Mouse (Mus musculus): ENCODE results near the gene Grin3b. TPM values are rescaled to one million over a fixed set of nuclear protein-coding genes. Genes with fewer than 3 reads are reported as not detected.
A peak's percentile ranks its signal among the peaks of the same experiment; 100 is the strongest.
"Not testable (repeated sequence)": the region's sequence is repeated elsewhere in the genome, so short reads cannot be mapped to it uniquely, and the experiment has no call there.

The Grin3b gene
- polyA plus RNA-seq, 1 experiment: 0.30 TPM

DNA sequence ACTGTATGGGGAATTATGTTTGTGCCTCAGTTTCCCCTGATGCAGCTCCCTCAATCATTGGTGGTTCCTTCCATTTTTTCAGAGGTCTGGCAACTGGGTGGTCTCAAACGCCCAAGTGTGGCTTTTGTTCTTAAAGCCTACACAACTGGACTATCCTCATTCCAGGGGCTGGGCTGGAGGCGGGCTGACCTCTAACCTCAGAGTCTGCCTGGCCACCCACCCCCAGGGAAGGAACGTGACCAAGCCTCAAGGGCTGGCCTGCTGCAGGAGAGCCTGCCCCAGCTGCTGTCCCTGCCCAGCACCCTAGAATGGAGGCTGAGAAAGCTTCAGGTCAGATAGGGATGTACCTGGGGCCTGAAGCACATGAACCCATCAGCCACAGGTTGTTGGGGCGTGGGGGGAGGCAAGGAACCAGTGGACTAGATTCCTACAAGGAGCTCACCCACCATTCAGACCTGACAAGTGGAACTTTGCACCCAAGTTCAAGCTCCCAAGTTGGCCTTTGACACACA is 13.8 kb upstream of the Grin3b start:
- TF ChIP-seq FOSL1 (IDR thresholded peaks at IDR 0.05; ENCODE audit: insufficient read depth, low read length, poor library complexity, severe bottlenecking): no peak
- no peak for TF ChIP-seq CEBPB (IDR thresholded peaks at IDR 0.05; ENCODE audit: low read depth)
- no peak for TF ChIP-seq MYOG (IDR thresholded peaks at IDR 0.05; ENCODE audit: control insufficient read depth, extremely low read depth, insufficient read length)
- TF ChIP-seq MYOD1 (IDR thresholded peaks at IDR 0.05; ENCODE audit: control insufficient read depth, insufficient read length, low read depth): no peak
- H3K36me3 ChIP-seq (ENCODE audit: control insufficient read depth, insufficient read depth): peaks cover 7% of the 10 kb centered on the region
- H3K79me3 ChIP-seq (ENCODE audit: low read depth): peaks cover 16% of the 10 kb centered on the region
- H3ac ChIP-seq (ENCODE audit: control insufficient read depth, insufficient read length, low read depth): no peak overlapping the region
- no peaks in the 10 kb centered on the region for H3K27me3 ChIP-seq (ENCODE audit: control insufficient read depth, insufficient read depth, insufficient read length)
- peaks cover 18% of the 10 kb centered on the region for H3K79me2 ChIP-seq (ENCODE audit: control insufficient read depth, insufficient read depth)
- no peak overlapping the region for H3K4me3 ChIP-seq (ENCODE audit: insufficient read depth, poor library complexity, severe bottlenecking)

DNA sequence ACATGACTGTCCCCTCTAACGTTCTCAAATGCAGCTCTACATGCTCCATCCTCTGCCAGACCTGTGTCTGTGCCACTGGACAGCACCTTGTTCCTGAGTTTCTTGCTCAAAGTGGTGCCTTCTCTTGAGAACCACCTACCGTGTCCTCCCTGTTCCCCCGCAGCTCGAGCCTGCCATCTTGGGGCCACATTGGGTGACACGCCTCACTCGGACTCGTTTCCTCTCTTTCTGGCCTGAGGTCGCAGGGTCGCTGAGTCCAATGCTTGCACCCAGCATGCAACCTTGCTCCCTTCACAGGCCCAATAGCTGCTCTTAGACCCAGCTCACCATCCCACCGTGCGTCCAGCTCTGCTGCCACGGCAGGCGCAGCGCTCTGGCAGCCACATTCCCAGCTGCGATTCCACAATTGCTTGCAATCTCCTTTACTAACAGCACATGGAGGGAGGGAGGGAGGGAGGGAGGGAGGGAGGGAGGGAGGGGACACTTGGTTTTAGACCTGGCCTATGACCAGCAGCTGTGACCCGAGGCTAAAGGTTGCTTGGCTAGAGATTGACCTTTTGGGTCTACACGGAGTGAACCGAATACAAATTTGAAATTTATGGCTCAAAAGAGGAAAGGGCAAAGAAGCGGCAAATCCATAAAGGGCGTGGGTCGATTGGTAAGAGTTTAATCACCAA is 12.2 kb upstream of the Grin3b start:
- H3K36me3 ChIP-seq (ENCODE audit: control insufficient read depth, insufficient read depth): peaks cover 22% of the 10 kb centered on the region
- no peak overlapping the region for H3ac ChIP-seq (ENCODE audit: control insufficient read depth, insufficient read length, low read depth)
- H3K4me3 ChIP-seq (ENCODE audit: insufficient read depth, poor library complexity, severe bottlenecking): no peak overlapping the region
- peaks cover 20% of the 10 kb centered on the region for H3K79me3 ChIP-seq (ENCODE audit: low read depth)
- no peaks in the 10 kb centered on the region for H3K27me3 ChIP-seq (ENCODE audit: control insufficient read depth, insufficient read depth, insufficient read length)
- H3K79me2 ChIP-seq (ENCODE audit: control insufficient read depth, insufficient read depth): peaks cover 32% of the 10 kb centered on the region
- no peak for TF ChIP-seq MYOD1 (IDR thresholded peaks at IDR 0.05; ENCODE audit: control insufficient read depth, insufficient read length, low read depth)
- TF ChIP-seq CTCF (IDR thresholded peaks at IDR 0.05; ENCODE audit: control insufficient read depth, insufficient read depth, insufficient read length): peak; percentile 97

DNA sequence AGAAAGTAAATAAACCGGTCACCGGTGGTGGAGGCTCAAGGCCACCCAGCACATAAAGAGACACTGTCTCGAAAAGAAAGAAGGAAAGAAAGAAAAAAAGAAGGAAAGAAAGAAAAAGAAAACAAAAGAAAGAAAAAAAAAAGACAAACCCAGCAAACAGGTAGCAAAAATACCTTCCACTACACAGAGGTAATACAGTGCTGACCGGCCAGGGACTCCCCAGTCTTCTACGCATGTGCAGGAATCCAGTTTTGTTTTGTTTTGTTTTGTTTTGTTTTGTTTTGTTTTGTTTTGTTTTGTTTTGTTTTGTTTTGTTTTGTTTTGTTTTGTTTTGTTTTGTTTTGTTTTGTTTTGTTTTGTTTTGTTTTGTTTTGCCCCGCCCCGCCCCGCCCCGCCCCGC is 11.1 kb upstream of the Grin3b start:
- not testable (repeated sequence) for H3K4me3 ChIP-seq (ENCODE audit: insufficient read depth, poor library complexity, severe bottlenecking); H3K27me3 ChIP-seq (ENCODE audit: control insufficient read depth, insufficient read depth, insufficient read length); H3ac ChIP-seq (ENCODE audit: control insufficient read depth, insufficient read length, low read depth)
- Histone ChIP-seq H3K79me2 (ENCODE audit: control insufficient read depth, insufficient read depth) (peaks cover 32% of the 10 kb centered on the region), H3K36me3 (ENCODE audit: control insufficient read depth, insufficient read depth) (peaks cover 27% of the 10 kb centered on the region), H3K79me3 (ENCODE audit: low read depth) (peaks cover 20% of the 10 kb centered on the region)

DNA sequence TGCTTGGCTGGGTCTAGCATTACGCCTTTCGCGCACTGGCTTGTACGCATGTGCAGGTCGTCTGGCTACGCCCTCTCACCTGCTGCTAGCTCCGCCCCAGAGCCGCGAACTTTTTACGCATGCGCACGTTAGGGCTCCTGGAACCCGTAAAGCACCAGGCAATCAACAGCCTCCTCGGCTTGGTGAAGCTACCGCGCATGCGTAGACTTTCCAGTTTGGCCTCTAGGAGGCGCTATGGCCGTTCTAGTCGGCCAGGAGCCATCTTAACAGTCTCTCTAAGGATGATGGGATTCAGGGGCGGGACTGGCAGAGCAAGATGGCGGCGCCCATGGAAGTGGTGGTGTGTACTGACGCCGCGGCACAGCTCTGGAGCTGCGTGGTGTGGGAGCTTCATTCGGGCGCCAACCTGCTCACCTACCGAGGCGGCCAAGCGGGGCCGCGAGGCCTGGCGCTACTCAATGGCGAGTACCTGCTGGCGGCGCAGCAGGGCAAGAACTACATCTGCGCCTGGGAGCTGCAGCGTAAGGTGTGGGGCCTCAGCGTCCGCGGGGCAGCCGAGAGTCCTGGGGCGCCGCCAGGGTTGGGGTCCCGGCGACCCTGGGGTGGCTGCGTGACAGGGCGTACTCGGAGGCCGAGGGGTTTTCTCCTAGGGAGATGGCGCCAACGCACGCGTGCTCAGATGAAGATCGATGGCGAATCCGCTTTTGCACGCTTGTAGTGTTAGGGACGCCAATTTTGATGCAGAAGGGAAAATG is 10.5 kb upstream of the Grin3b start, which contains the start of gene Wdr18:
Wdr18 (plus strand) TSS at position 306 of the 755 bp plus-strand sequence.
- peak within 1 kb of the TSS; percentile 98 for H3K4me3 ChIP-seq (ENCODE audit: insufficient read depth, poor library complexity, severe bottlenecking)
- H3K36me3 ChIP-seq (ENCODE audit: control insufficient read depth, insufficient read depth): peaks cover 32% of the 10 kb centered on the region
- no peaks in the 10 kb centered on the region for H3K27me3 ChIP-seq (ENCODE audit: control insufficient read depth, insufficient read depth, insufficient read length)
- peak; percentile 80 for TF ChIP-seq CTCF (IDR thresholded peaks at IDR 0.05; ENCODE audit: control insufficient read depth, insufficient read depth, insufficient read length)
- peak; percentile 70 for TF ChIP-seq MAX (IDR thresholded peaks at IDR 0.05)
- TF ChIP-seq MYOD1 (IDR thresholded peaks at IDR 0.05; ENCODE audit: control insufficient read depth, insufficient read length, low read depth): peak; percentile 8
- TF ChIP-seq MYOG (IDR thresholded peaks at IDR 0.05; ENCODE audit: control insufficient read depth, extremely low read depth, insufficient read length): no peak
- H3ac ChIP-seq (ENCODE audit: control insufficient read depth, insufficient read length, low read depth): peak within 1 kb of the TSS; percentile 99
- peaks cover 20% of the 10 kb centered on the region for H3K79me3 ChIP-seq (ENCODE audit: low read depth)
- peaks cover 32% of the 10 kb centered on the region for H3K79me2 ChIP-seq (ENCODE audit: control insufficient read depth, insufficient read depth)

DNA sequence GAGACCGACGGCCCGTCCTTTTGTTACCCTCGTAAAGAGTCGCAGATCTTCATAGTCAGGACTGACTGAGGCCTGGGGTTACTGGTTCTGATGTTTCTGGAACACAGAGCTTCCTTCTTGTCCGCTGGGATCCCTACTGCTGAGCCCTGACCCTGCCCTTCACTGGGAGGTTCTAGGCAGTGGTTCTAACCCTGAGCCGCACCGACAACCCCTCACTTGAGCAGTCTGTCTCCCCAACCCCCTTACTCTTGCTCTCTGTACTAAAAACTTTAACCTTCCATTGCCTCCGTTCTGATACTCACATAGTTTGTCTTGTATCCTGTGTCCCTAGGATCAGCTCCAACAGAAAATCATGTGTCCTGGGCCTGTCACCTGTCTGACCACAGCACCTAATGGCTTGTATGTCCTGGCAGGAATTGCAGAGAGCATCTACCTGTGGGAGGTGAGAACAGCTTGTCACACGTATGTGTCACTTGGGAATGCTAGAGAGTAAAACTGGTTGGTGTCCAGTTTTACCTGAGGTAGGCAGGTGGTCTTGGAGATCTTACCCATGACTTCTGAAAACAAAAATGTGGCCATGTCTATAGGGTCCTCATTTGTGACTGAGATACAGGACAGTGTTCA is 9.7 kb upstream of the Grin3b start:
- peaks cover 38% of the 10 kb centered on the region for H3K36me3 ChIP-seq (ENCODE audit: control insufficient read depth, insufficient read depth)
- H3K4me3 ChIP-seq (ENCODE audit: insufficient read depth, poor library complexity, severe bottlenecking): peak overlapping the region; percentile 98
- peaks cover 32% of the 10 kb centered on the region for H3K79me2 ChIP-seq (ENCODE audit: control insufficient read depth, insufficient read depth)
- peaks cover 20% of the 10 kb centered on the region for H3K79me3 ChIP-seq (ENCODE audit: low read depth)
- peak overlapping the region; percentile 99 for H3ac ChIP-seq (ENCODE audit: control insufficient read depth, insufficient read length, low read depth)
- TF ChIP-seq MAX (IDR thresholded peaks at IDR 0.05): no peak
- no peak for TF ChIP-seq CEBPB (IDR thresholded peaks at IDR 0.05; ENCODE audit: low read depth)
- TF ChIP-seq MYOD1 (IDR thresholded peaks at IDR 0.05; ENCODE audit: control insufficient read depth, insufficient read length, low read depth): no peak
- no peak for TF ChIP-seq MYOG (IDR thresholded peaks at IDR 0.05; ENCODE audit: control insufficient read depth, extremely low read depth, insufficient read length)
- TF ChIP-seq FOSL1 (IDR thresholded peaks at IDR 0.05; ENCODE audit: insufficient read depth, low read length, poor library complexity, severe bottlenecking): no peak
- TF ChIP-seq CTCF (IDR thresholded peaks at IDR 0.05; ENCODE audit: control insufficient read depth, insufficient read depth, insufficient read length): no peak
- no peak for TF ChIP-seq USF1 (IDR thresholded peaks at IDR 0.05; ENCODE audit: low read depth)
- no peaks in the 10 kb centered on the region for H3K27me3 ChIP-seq (ENCODE audit: control insufficient read depth, insufficient read depth, insufficient read length)

DNA sequence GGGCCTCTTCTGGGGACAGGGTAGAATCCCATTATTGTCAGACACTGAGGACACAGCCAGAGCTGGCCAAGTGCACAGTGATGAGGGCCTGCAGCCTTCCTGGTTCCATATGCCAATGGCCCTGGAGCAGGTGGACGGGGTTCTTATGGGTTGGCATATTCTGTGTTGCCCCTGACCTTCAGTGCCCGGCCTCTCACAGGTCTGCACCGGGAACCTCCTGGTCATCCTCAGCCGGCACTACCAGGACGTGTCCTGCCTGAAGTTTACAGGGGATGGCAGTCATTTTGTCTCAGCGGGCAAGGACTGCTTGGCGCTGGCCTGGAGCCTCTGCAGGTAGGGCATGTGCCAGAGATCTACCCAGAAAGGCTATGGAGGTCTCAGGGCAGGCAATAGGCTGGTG is 5.8 kb upstream of the Grin3b start:
- Histone ChIP-seq H3K27me3 (ENCODE audit: control insufficient read depth, insufficient read depth, insufficient read length) (no peaks in the 10 kb centered on the region), H3ac (ENCODE audit: control insufficient read depth, insufficient read length, low read depth) (no peak overlapping the region), H3K4me3 (ENCODE audit: insufficient read depth, poor library complexity, severe bottlenecking) (no peak overlapping the region), H3K36me3 (ENCODE audit: control insufficient read depth, insufficient read depth) (peaks cover 64% of the 10 kb centered on the region), H3K79me3 (ENCODE audit: low read depth) (peaks cover 20% of the 10 kb centered on the region), H3K79me2 (ENCODE audit: control insufficient read depth, insufficient read depth) (peaks cover 32% of the 10 kb centered on the region)
- no peak for TF ChIP-seq CTCF (IDR thresholded peaks at IDR 0.05; ENCODE audit: control insufficient read depth, insufficient read depth, insufficient read length)
- TF ChIP-seq MAX (IDR thresholded peaks at IDR 0.05): no peak
- TF ChIP-seq MYOD1 (IDR thresholded peaks at IDR 0.05; ENCODE audit: control insufficient read depth, insufficient read length, low read depth): no peak
- TF ChIP-seq MYOG (IDR thresholded peaks at IDR 0.05; ENCODE audit: control insufficient read depth, extremely low read depth, insufficient read length): no peak
- TF ChIP-seq FOSL1 (IDR thresholded peaks at IDR 0.05; ENCODE audit: insufficient read depth, low read length, poor library complexity, severe bottlenecking): no peak
- no peak for TF ChIP-seq CEBPB (IDR thresholded peaks at IDR 0.05; ENCODE audit: low read depth)
